Mouse (Mus musculus) sigmoid colon, adult 10 weeks (tissue): ENCODE data around the gene Gm8332. TPM values are rescaled to one million over a fixed set of nuclear protein-coding genes. Genes with fewer than 3 reads are reported as not detected.

Experiments used
- polyA plus RNA-seq: library from polyadenylated mRNA; stranded (reverse); fragments of 350-450 nt; fragmentation: Illumina TruSeq; extraction: RNeasy Lipid Tissue Mini Kit (QIAGEN cat#74804); gene quantifications from one replicate; pipeline ENCODE4 v1.2.3, GENCODE M21; 2014; ENCODE audit warnings: low read depth, low replicate concordance

Gene Gm8332
- not detected for polyA plus RNA-seq

DNA sequence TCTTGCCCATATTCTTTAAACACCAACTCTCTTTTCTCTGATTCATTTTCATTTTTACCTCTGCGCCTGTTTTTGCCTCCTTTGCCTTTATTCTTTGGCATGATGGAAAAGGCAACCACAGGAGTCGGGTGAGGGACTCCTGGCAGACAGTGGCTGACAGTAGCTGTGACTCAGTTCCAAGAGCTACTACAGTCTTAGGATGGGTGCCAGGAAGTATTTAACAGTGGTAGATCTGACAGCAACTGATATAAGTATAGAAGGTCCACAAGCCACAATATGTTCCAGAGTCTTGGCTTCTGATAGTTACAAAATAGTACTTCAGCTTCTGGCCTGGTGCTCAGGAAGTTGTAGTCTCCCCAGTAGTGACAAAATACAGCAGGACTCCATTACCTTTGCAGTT, at the start of gene Gm8332:
Gene Gm8332, minus strand, starts transcription at position 101 of the 400 bp plus-strand sequence.

DNA sequence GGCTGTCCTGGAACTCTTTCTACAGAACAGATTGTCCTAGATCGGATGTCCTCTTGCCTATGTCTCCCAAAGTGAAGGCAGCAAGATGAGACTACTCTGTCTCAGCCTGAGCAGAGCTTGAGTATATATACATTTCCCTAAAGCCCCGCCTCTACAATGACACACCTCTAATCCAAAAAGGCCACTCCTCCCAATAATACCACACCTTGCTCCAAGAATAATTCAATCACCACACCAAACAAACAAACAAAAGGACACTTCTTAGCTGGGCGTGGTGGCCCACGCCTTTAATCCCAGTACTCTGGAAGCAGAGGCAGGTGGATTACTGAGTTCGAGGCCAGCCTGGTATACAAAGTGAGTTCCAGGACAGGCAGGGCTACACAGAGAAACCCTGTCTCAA, 24.5 kb upstream of the Gm8332 start, which contains the start of gene Gm5662:
Gene Gm5662, minus strand, starts transcription at position 101 of the 400 bp plus-strand sequence.

Other genes with a start within 250 kb of the Gm8332 start
- gene Gm2075, start 238.3 kb downstream of the Gm8332 start, polyA plus RNA-seq, result not detected
- gene Gm6803, start 231.3 kb downstream of the Gm8332 start, polyA plus RNA-seq, result not detected
- not detected for gene Gm2056, start 223.1 kb downstream of the Gm8332 start, polyA plus RNA-seq
- gene Gm16368, start 166.4 kb downstream of the Gm8332 start, polyA plus RNA-seq, result not detected
- gene Gm10436, start 68.0 kb downstream of the Gm8332 start, polyA plus RNA-seq, result not detected
- not detected for gene Gm5662, start 24.4 kb upstream of the Gm8332 start, polyA plus RNA-seq
- gene Gm5039, start 73.9 kb upstream of the Gm8332 start, polyA plus RNA-seq, result not detected
- gene Adck1, start 110.5 kb upstream of the Gm8332 start, polyA plus RNA-seq, result 2.9 TPM